27 mouse cellular contexts compared by ENCODE assay signal in genomic region chr2:12206353-12206752, GRCm38 (mm10).
DNase-seq lines count a peak whose midpoint lies in the region; ATAC-seq and TF ChIP-seq lines count a peak whose summit lies in the region.
"Had no signal": no experiment of that assay in that cellular context is flagged by ENCODE, and none has a peak within 500 bp of the region (broad histone marks: within the 10 kb centered on the region; RNA-seq: fewer than 3 reads in every experiment).

No protein-coding gene starts in this region.

- TF ChIP-seq EP300 in CH12.LX (IDR thresholded peaks at IDR 0.05; ENCODE audit: low read length) = no peak

- in situ Hi-C loops in CH12.LX (cut with MboI; ENCODE audit: low pct_ligation_motif_present, low pct_unique_long_range_greater_than_20kb, low sequenced_read_pairs) = no loop called here

- no peak overlapping the region for H3K9ac ChIP-seq in CH12.LX (ENCODE audit: insufficient read depth, low read depth)
- no peak overlapping the region for H3K9ac ChIP-seq in midbrain, embryonic 11.5 days (ENCODE audit: low read length)
- H3K9ac ChIP-seq: embryonic facial prominence, embryonic 12.5 days; forebrain, embryonic 12.5 days; heart, embryonic 15.5 days; kidney, embryonic 15.5 days; liver, embryonic 14.5 days; lung, embryonic 14.5 days; midbrain, embryonic 13.5 days; neural tube, embryonic 15.5 days had no signal

- TF ChIP-seq RAD21 in CH12.LX (IDR thresholded peaks at IDR 0.05; ENCODE audit: low read depth, low read length) = no peak

- H3K4me3 ChIP-seq in CH12.LX (replicated peaks in 1 of 3; ENCODE audit: low read depth in 2 of 3, low read length in 2 of 3, poor library complexity in 1 of 3) (no peak overlapping the region), macrophage (ENCODE audit: inconsistent target) (no peak overlapping the region), myocyte (no peak overlapping the region)
- H3K4me3 ChIP-seq in midbrain, embryonic 11.5 days (ENCODE audit: low read depth, low read length) = no peak overlapping the region
- H3K4me3 ChIP-seq: embryonic facial prominence, embryonic 12.5 days; erythroblast, embryonic 14.5 days; forebrain, embryonic 12.5 days; heart, embryonic 15.5 days; kidney, embryonic 15.5 days; midbrain, embryonic 13.5 days; neural tube, embryonic 15.5 days had no signal

- no peak overlapping the region for H3ac ChIP-seq in myocyte (ENCODE audit: control insufficient read depth, insufficient read length)

- intact Hi-C loops in left cerebral cortex, postnatal 10 days (cut with DNase I) = no loop called here
- intact Hi-C loops in left cerebral cortex, postnatal 14 days (cut with DNase I) = no loop called here

- peaks cover 5 to 60% of the 10 kb centered on the region in 2 experiments; a peak in 3 of 4 replicates for H3K4me1 ChIP-seq in CH12.LX (ENCODE audit: control insufficient read depth in 1 of 2, insufficient read depth in 2 of 2)
- no peaks in the 10 kb centered on the region for H3K4me1 ChIP-seq in midbrain, embryonic 11.5 days (ENCODE audit: control insufficient read depth, insufficient read depth, low read length)
- H3K4me1 ChIP-seq: embryonic facial prominence, embryonic 12.5 days; forebrain, embryonic 12.5 days; heart, embryonic 15.5 days; midbrain, embryonic 13.5 days; neural tube, embryonic 15.5 days had no signal

- dilution Hi-C loops in CH12.LX (cut with MboI; ENCODE audit: extremely low pct_ligation_motif_present, extremely low pct_unique_long_range_greater_than_20kb, low sequenced_read_pairs) = no loop called here

- WGBS in macrophage (ENCODE audit: missing documents) = 10% methylated on average over 5 of the region's 5 CpGs
- WGBS in midbrain, embryonic 11.5 days = 69% methylated on average over 5 of the region's 5 CpGs

- ATAC-seq in midbrain, embryonic 11.5 days (ENCODE audit: low FRiP score) = no peak
- ATAC-seq: hindbrain, postnatal 0 days; intestine, embryonic 16.5 days; midbrain, embryonic 13.5 days had no signal

- no peak for TF ChIP-seq CTCF in CH12.LX (conservative IDR thresholded peaks at IDR 0.05 in 1 of 2, IDR thresholded peaks at IDR 0.05 in 1 of 2; ENCODE audit: low read depth in 2 of 2, low read length in 2 of 2)

- H3K4me2 ChIP-seq in CH12.LX (ENCODE audit: insufficient read depth, low read depth, poor library complexity, severe bottlenecking) (no peak overlapping the region), myocyte (ENCODE audit: low read depth) (peak overlapping the region; percentile 12)
- no peak overlapping the region for H3K4me2 ChIP-seq in midbrain, embryonic 11.5 days
- H3K4me2 ChIP-seq: embryonic facial prominence, embryonic 12.5 days; forebrain, embryonic 12.5 days; heart, embryonic 15.5 days; kidney, embryonic 15.5 days; lung, embryonic 14.5 days; midbrain, embryonic 13.5 days; neural tube, embryonic 15.5 days had no signal

- no peaks in the 10 kb centered on the region for H3K9me3 ChIP-seq in CH12.LX (replicated peaks; ENCODE audit: low read length)
- no peaks in the 10 kb centered on the region for H3K9me3 ChIP-seq in midbrain, embryonic 11.5 days (ENCODE audit: control insufficient read depth, low read length)
- H3K9me3 ChIP-seq: embryonic facial prominence, embryonic 12.5 days; forebrain, embryonic 12.5 days; heart, embryonic 15.5 days; kidney, embryonic 15.5 days; midbrain, embryonic 13.5 days; neural tube, embryonic 15.5 days had no signal

- no peaks in the 10 kb centered on the region for H3K79me2 ChIP-seq in CH12.LX (replicated peaks; ENCODE audit: control insufficient read depth, extremely low read depth, insufficient read depth, poor library complexity, severe bottlenecking)
- H3K79me2 ChIP-seq in macrophage (ENCODE audit: inconsistent target) = no peaks in the 10 kb centered on the region
- no peaks in the 10 kb centered on the region for H3K79me2 ChIP-seq in myocyte (ENCODE audit: control insufficient read depth, insufficient read depth)

- DNase-seq in CH12.LX (ENCODE audit: extremely low read depth) (peak; percentile 34), NIH3T3 (ENCODE audit: low read depth) (peak; percentile 25)
- no peak for DNase-seq in left cerebral cortex, postnatal 10 days (ENCODE audit: extremely low spot score in 1 of 2, low spot score in 2 of 2)
- no peak for DNase-seq in left cerebral cortex, postnatal 14 days (ENCODE audit: low spot score in 2 of 2)
- DNase-seq in midbrain, embryonic 11.5 days (ENCODE audit: low spot score, missing footprints) = no peak
- DNase-seq: adrenal gland, adult 2 months; cerebellum, adult 18-20 months; gastrocnemius, postnatal 36 days; heart, postnatal 36 days; kidney, postnatal 36 days; layer of hippocampus, postnatal 36 days; lung, embryonic 14.5 days; lung, postnatal 36 days; right cerebral cortex, postnatal 14 days; spleen, adult 18-20 months had no signal

- H3K27ac ChIP-seq in CH12.LX (ENCODE audit: insufficient read depth, low read depth) (no peak overlapping the region), macrophage (peak overlapping the region; percentile 47)
- no peak overlapping the region for H3K27ac ChIP-seq in midbrain, embryonic 11.5 days (ENCODE audit: low read depth, low read length)
- H3K27ac ChIP-seq: embryonic facial prominence, embryonic 12.5 days; forebrain, embryonic 12.5 days; heart, embryonic 15.5 days; hindbrain, postnatal 0 days; kidney, embryonic 15.5 days; liver, embryonic 14.5 days; midbrain, embryonic 13.5 days; neural tube, embryonic 15.5 days had no signal

- H3K36me3 ChIP-seq in CH12.LX (replicated peaks in 1 of 2; ENCODE audit: control insufficient read depth in 1 of 2, insufficient read depth in 1 of 2, low read length in 1 of 2) = peaks cover 6 to 37% of the 10 kb centered on the region in 2 experiments
- H3K36me3 ChIP-seq in macrophage (ENCODE audit: inconsistent target) = no peaks in the 10 kb centered on the region
- no peaks in the 10 kb centered on the region for H3K36me3 ChIP-seq in myocyte (ENCODE audit: control insufficient read depth, insufficient read depth)
- no peaks in the 10 kb centered on the region for H3K36me3 ChIP-seq in midbrain, embryonic 11.5 days (ENCODE audit: control insufficient read depth, insufficient read depth, low read length)
- H3K36me3 ChIP-seq: embryonic facial prominence, embryonic 12.5 days; forebrain, embryonic 12.5 days; heart, embryonic 15.5 days; midbrain, embryonic 13.5 days; neural tube, embryonic 15.5 days had no signal

- TF ChIP-seq POLR2A in CH12.LX (IDR thresholded peaks at IDR 0.05; ENCODE audit: low read depth, low read length) (no peak), myocyte (IDR thresholded peaks at IDR 0.05; ENCODE audit: insufficient read length, low read depth) (no peak)

- H3K27me3 ChIP-seq in CH12.LX (replicated peaks) (no peaks in the 10 kb centered on the region), myocyte (ENCODE audit: control insufficient read depth, insufficient read depth, insufficient read length) (no peaks in the 10 kb centered on the region)
- no peaks in the 10 kb centered on the region for H3K27me3 ChIP-seq in midbrain, embryonic 11.5 days (ENCODE audit: control insufficient read depth, insufficient read depth, low read length)
- H3K27me3 ChIP-seq: embryonic facial prominence, embryonic 12.5 days; forebrain, embryonic 12.5 days; heart, embryonic 15.5 days; kidney, embryonic 15.5 days; midbrain, embryonic 13.5 days; neural tube, embryonic 15.5 days had no signal

TF ChIP-seq in CH12.LX, 34 proteins besides CTCF, POLR2A, EP300 and RAD21 (continues in another document):
- TF ChIP-seq IRF4 (IDR thresholded peaks at IDR 0.05; ENCODE audit: low read depth, low read length) (no peak), TCF12 (IDR thresholded peaks at IDR 0.05; ENCODE audit: low read depth, low read length) (no peak), HCFC1 (IDR thresholded peaks at IDR 0.05; ENCODE audit: low read depth, low read length) (no peak), KAT2A (IDR thresholded peaks at IDR 0.05; ENCODE audit: insufficient replicate concordance, low read length) (no peak), CHD2 (IDR thresholded peaks at IDR 0.05; ENCODE audit: low read length) (no peak), MAX (IDR thresholded peaks at IDR 0.05; ENCODE audit: low read length) (no peak), TBP (conservative IDR thresholded peaks at IDR 0.05; ENCODE audit: low read depth, low read length) (no peak), ZNF384 (IDR thresholded peaks at IDR 0.05; ENCODE audit: low read depth, low read length) (no peak), PAX5 (IDR thresholded peaks at IDR 0.05; ENCODE audit: low read length) (no peak), JUND (conservative IDR thresholded peaks at IDR 0.05; ENCODE audit: low read depth, low read length) (no peak), BHLHE40 (IDR thresholded peaks at IDR 0.05; ENCODE audit: low read depth, low read length) (no peak), MYC (IDR thresholded peaks at IDR 0.05; ENCODE audit: low read depth, low read length) (no peak), ZKSCAN1 (IDR thresholded peaks at IDR 0.05; ENCODE audit: borderline replicate concordance, low read depth, low read length) (no peak), NRF1 (IDR thresholded peaks at IDR 0.05; ENCODE audit: low read depth, low read length) (no peak), ELF1 (IDR thresholded peaks at IDR 0.05; ENCODE audit: low read depth, low read length) (no peak)

TF ChIP-seq in myocyte, 11 proteins besides CTCF, POLR2A, EP300 and RAD21:
- TF ChIP-seq MYOG (IDR thresholded peaks at IDR 0.05; ENCODE audit: control insufficient read depth in 1 of 3, insufficient read depth in 1 of 3, insufficient read length in 2 of 3, low read depth in 2 of 3) = no peak
- no peak for TF ChIP-seq MAX (IDR thresholded peaks at IDR 0.05; ENCODE audit: low read depth)
- TF ChIP-seq POLR2AphosphoS2 (IDR thresholded peaks at IDR 0.05; ENCODE audit: insufficient read length, low read depth) = no peak
- no peak for TF ChIP-seq SRF (IDR thresholded peaks at IDR 0.05; ENCODE audit: control insufficient read depth, insufficient read length, low read depth)
- no peak for TF ChIP-seq USF1 (IDR thresholded peaks at IDR 0.05; ENCODE audit: low read depth)
- no peak for TF ChIP-seq TCF3 (IDR thresholded peaks at IDR 0.05; ENCODE audit: insufficient read length, low read depth)
- no peak for TF ChIP-seq E2F4 (IDR thresholded peaks at IDR 0.05; ENCODE audit: insufficient read depth)
- no peak for TF ChIP-seq TCF12 (IDR thresholded peaks at IDR 0.05; ENCODE audit: insufficient read depth, poor library complexity, severe bottlenecking)

Comparison
In these comparisons a context has a peak if more than half of its experiments do, and no peak if none do; other contexts are left out.
1. DNase-seq: peak in CH12.LX (single experiment) and NIH3T3 (single experiment); none in left cerebral cortex, postnatal 10 days (0 of 2), left cerebral cortex, postnatal 14 days (0 of 2) and midbrain, embryonic 11.5 days (single experiment).